Mouse (Mus musculus) neural tube, embryonic 12.5 days (tissue): ENCODE results near the gene Zfp148. TPM values are rescaled to one million over a fixed set of nuclear protein-coding genes. Genes with fewer than 3 reads are reported as not detected.
"Not testable (repeated sequence)": the region's sequence is repeated elsewhere in the genome, so short reads cannot be mapped to it uniquely, and the experiment has no call there.

Experiments
- ATAC-seq: fragments of 200-750 bp; cut with Nextera tagmentation; 2 replicates; pipeline ENCODE4 v1.8.0; 2017; ENCODE audit warnings: low read depth, mild to moderate bottlenecking, moderate TSS enrichment, moderate library complexity; ENCODE audit not compliant: low FRiP score
- H3K27ac ChIP-seq: fragments of 300-500 bp; sonication (generic); 2 replicates; pipeline ENCODE4 v1.5.1; 2016
- H3K27me3 ChIP-seq: fragments of 300-500 bp; sonication (generic); replicated peaks from 2 replicates; pipeline ENCODE4 v1.6.1; 2016; ENCODE audit warnings: mild to moderate bottlenecking
- H3K36me3 ChIP-seq: fragments of 300-500 bp; sonication (generic); 2 replicates; pipeline ENCODE4 v1.6.1; 2016; ENCODE audit warnings: mild to moderate bottlenecking
- H3K4me1 ChIP-seq: fragments of 300-500 bp; sonication (generic); 2 replicates; pipeline ENCODE4 v1.6.1; 2016
- H3K4me2 ChIP-seq: fragments of 300-500 bp; sonication (generic); replicated peaks from 2 replicates; pipeline ENCODE4 v1.6.1; 2016; ENCODE audit warnings: mild to moderate bottlenecking
- H3K4me3 ChIP-seq: fragments of 300-500 bp; sonication (generic); 2 replicates; pipeline ENCODE4 v1.5.1; 2016
- H3K9ac ChIP-seq: fragments of 300-500 bp; sonication (generic); 2 replicates; pipeline ENCODE4 v1.6.1; 2016; ENCODE audit warnings: mild to moderate bottlenecking
- H3K9me3 ChIP-seq: fragments of 300-500 bp; sonication (generic); 2 replicates; pipeline ENCODE4 v1.6.1; 2016; ENCODE audit warnings: mild to moderate bottlenecking
- WGBS: fragments of 180-500 bp; shearing (Covaris S2); methylation state at CpG from one replicate; pipeline ENCODE4 v1.1.7; 2016; 5-methylcytosine and 5-hydroxymethylcytosine counted together
- polyA plus RNA-seq: library from polyadenylated mRNA; unstranded; fragments of >200 nt; fragmentation: Nextera tagmentation; extraction: Ambion mirVana; gene quantifications from 2 replicates; pipeline ENCODE4 v1.2.1, GENCODE M21; 2016

Zfp148 gene
- polyA plus RNA-seq, 1 experiment from 2014 or later = 50.7 TPM

GRCm38 (mm10) chr16:33474381-33474780 lies 93.7 kb downstream of the Zfp148 start:
- H3K4me1 ChIP-seq = no peaks in the 10 kb centered on the region
- peaks cover 39% of the 10 kb centered on the region for H3K36me3 ChIP-seq
- H3K4me2 ChIP-seq = no peak overlapping the region
- H3K27ac ChIP-seq = no peak overlapping the region
- 97% methylated on average over 6 of the region's 6 CpGs for WGBS
- no peaks in the 10 kb centered on the region for H3K27me3 ChIP-seq
- no peaks in the 10 kb centered on the region for H3K9me3 ChIP-seq
- no peak overlapping the region for H3K4me3 ChIP-seq
- no peak for ATAC-seq
- H3K9ac ChIP-seq = no peak overlapping the region

GRCm38 (mm10) chr16:33479926-33480325 lies 99.3 kb downstream of the Zfp148 start:
- H3K4me2 ChIP-seq = no peak overlapping the region
- no peaks in the 10 kb centered on the region for H3K4me1 ChIP-seq
- H3K9ac ChIP-seq = no peak overlapping the region
- H3K36me3 ChIP-seq = peaks cover 43% of the 10 kb centered on the region
- H3K27ac ChIP-seq = no peak overlapping the region
- no peak for ATAC-seq
- no peaks in the 10 kb centered on the region for H3K27me3 ChIP-seq
- no peak overlapping the region for H3K4me3 ChIP-seq
- H3K9me3 ChIP-seq = no peaks in the 10 kb centered on the region

GRCm38 (mm10) chr16:33481148-33481547 lies 100.5 kb downstream of the Zfp148 start:
- no peak for ATAC-seq
- H3K9me3 ChIP-seq = no peaks in the 10 kb centered on the region
- H3K4me2 ChIP-seq = no peak overlapping the region
- WGBS = 91% methylated on average over 2 of the region's 2 CpGs
- no peak overlapping the region for H3K27ac ChIP-seq
- no peaks in the 10 kb centered on the region for H3K27me3 ChIP-seq
- no peak overlapping the region for H3K9ac ChIP-seq
- peaks cover 36% of the 10 kb centered on the region for H3K36me3 ChIP-seq
- H3K4me3 ChIP-seq = no peak overlapping the region
- no peaks in the 10 kb centered on the region for H3K4me1 ChIP-seq

- H3K9me3 ChIP-seq = no peaks in the 10 kb centered on the region
- 95% methylated on average over 3 of the region's 3 CpGs for WGBS
- ATAC-seq = no peak
- H3K4me1 ChIP-seq = no peaks in the 10 kb centered on the region
- no peak overlapping the region for H3K4me2 ChIP-seq
- no peaks in the 10 kb centered on the region for H3K27me3 ChIP-seq
- H3K36me3 ChIP-seq = peaks cover 24% of the 10 kb centered on the region
- H3K27ac ChIP-seq = no peak overlapping the region
- H3K4me3 ChIP-seq = no peak overlapping the region
- H3K9ac ChIP-seq = no peak overlapping the region
Measured at GRCm38 (mm10) chr16:33482309-33482708, 101.7 kb downstream of the Zfp148 start.

- no peak overlapping the region for H3K4me3 ChIP-seq
- no peak for ATAC-seq
- H3K36me3 ChIP-seq = peaks cover 30% of the 10 kb centered on the region
- no peak overlapping the region for H3K27ac ChIP-seq
- no peak overlapping the region for H3K4me2 ChIP-seq
- no peaks in the 10 kb centered on the region for H3K4me1 ChIP-seq
- 90% methylated on average over 4 of the region's 4 CpGs for WGBS
- no peaks in the 10 kb centered on the region for H3K9me3 ChIP-seq
- H3K9ac ChIP-seq = no peak overlapping the region
- H3K27me3 ChIP-seq = no peaks in the 10 kb centered on the region
Measured at GRCm38 (mm10) chr16:33487709-33488108, 107.1 kb downstream of the Zfp148 start.

- no peak for ATAC-seq
- H3K4me2 ChIP-seq = no peak overlapping the region
- H3K9me3 ChIP-seq = no peaks in the 10 kb centered on the region
- H3K36me3 ChIP-seq = peaks cover 30% of the 10 kb centered on the region
- H3K27ac ChIP-seq = no peak overlapping the region
- no peaks in the 10 kb centered on the region for H3K27me3 ChIP-seq
- no peaks in the 10 kb centered on the region for H3K4me1 ChIP-seq
- 90% methylated on average over 4 of the region's 4 CpGs for WGBS
- H3K9ac ChIP-seq = no peak overlapping the region
- H3K4me3 ChIP-seq = no peak overlapping the region
Measured at GRCm38 (mm10) chr16:33494374-33494773, 113.7 kb downstream of the Zfp148 start.

GRCm38 (mm10) chr16:33508082-33508481 lies 127.4 kb downstream of the Zfp148 start:
- H3K4me1 ChIP-seq = no peaks in the 10 kb centered on the region
- H3K4me3 ChIP-seq = no peak overlapping the region
- H3K36me3 ChIP-seq = peaks cover 6% of the 10 kb centered on the region
- H3K9me3 ChIP-seq = no peaks in the 10 kb centered on the region
- H3K9ac ChIP-seq = no peak overlapping the region
- H3K4me2 ChIP-seq = no peak overlapping the region
- no peak for ATAC-seq
- no peaks in the 10 kb centered on the region for H3K27me3 ChIP-seq
- 90% methylated on average over 4 of the region's 4 CpGs for WGBS
- no peak overlapping the region for H3K27ac ChIP-seq

- H3K4me3 ChIP-seq, H3K9ac ChIP-seq, H3K4me2 ChIP-seq, H3K4me1 ChIP-seq, H3K9me3 ChIP-seq, H3K36me3 ChIP-seq, H3K27ac ChIP-seq, H3K27me3 ChIP-seq, ATAC-seq: not testable (repeated sequence)
- 81% methylated on average over 2 of the region's 2 CpGs for WGBS
Measured at GRCm38 (mm10) chr16:33509231-33509630, 128.6 kb downstream of the Zfp148 start.

- 92% methylated on average over 4 of the region's 4 CpGs for WGBS
- not testable (repeated sequence) for H3K9me3 ChIP-seq, H3K9ac ChIP-seq, H3K4me1 ChIP-seq, H3K27ac ChIP-seq, H3K36me3 ChIP-seq, ATAC-seq, H3K4me2 ChIP-seq, H3K4me3 ChIP-seq, H3K27me3 ChIP-seq
Measured at GRCm38 (mm10) chr16:33510856-33511255, 130.2 kb downstream of the Zfp148 start.

GRCm38 (mm10) chr16:33512555-33512954 lies 131.9 kb downstream of the Zfp148 start:
- Histone ChIP-seq H3K27me3 (no peaks in the 10 kb centered on the region), H3K9me3 (no peaks in the 10 kb centered on the region), H3K27ac (no peak overlapping the region), H3K4me1 (peaks cover 10% of the 10 kb centered on the region), H3K9ac (no peak overlapping the region), H3K36me3 (no peaks in the 10 kb centered on the region), H3K4me2 (no peak overlapping the region), H3K4me3 (no peak overlapping the region)
- ATAC-seq = no peak
- 86% methylated on average over 6 of the region's 6 CpGs for WGBS

- Histone ChIP-seq H3K27ac (no peak within 1 kb of the TSS), H3K4me2 (peak within 1 kb of the TSS; percentile 68)
- 4% methylated on average over 27 of the region's 27 CpGs for WGBS
Measured at GRCm38 (mm10) chr16:33516807-33517565, 136.3 kb downstream of the Zfp148 start, which contains the start of gene Slc12a8. Gene Slc12a8, plus strand, starts transcription at chr16:33517328.

GRCm38 (mm10) chr16:33517627-33518026 lies 137.0 kb downstream of the Zfp148 start:
- ATAC-seq = no peak
- Histone ChIP-seq H3K9me3 (no peaks in the 10 kb centered on the region), H3K9ac (peak overlapping the region; percentile 45; the same call in 1 of the 2 replicates), H3K27ac (no peak overlapping the region), H3K4me3 (no peak overlapping the region), H3K36me3 (no peaks in the 10 kb centered on the region), H3K4me2 (peak overlapping the region; percentile 68), H3K27me3 (no peaks in the 10 kb centered on the region), H3K4me1 (peaks cover 10% of the 10 kb centered on the region)
- WGBS = 30% methylated on average over 4 of the region's 4 CpGs

More at GRCm38 (mm10) chr16:33516807-33517565, 136.3 kb downstream of the Zfp148 start, which contains the start of gene Slc12a8:
- Histone ChIP-seq H3K27me3 (no peaks in the 10 kb centered on the region), H3K4me1 (peaks cover 10% of the 10 kb centered on the region), H3K9ac (peak within 1 kb of the TSS; percentile 45; the same call in 1 of the 2 replicates), H3K4me3 (peak within 1 kb of the TSS; percentile 31), H3K36me3 (no peaks in the 10 kb centered on the region), H3K9me3 (no peaks in the 10 kb centered on the region)
- ATAC-seq = peak; percentile 33; the same call in 1 of the 2 replicates

GRCm38 (mm10) chr16:33518236-33518635 lies 137.6 kb downstream of the Zfp148 start:
- H3K4me2 ChIP-seq = no peak overlapping the region
- no peak overlapping the region for H3K27ac ChIP-seq
- H3K9me3 ChIP-seq = no peaks in the 10 kb centered on the region
- H3K27me3 ChIP-seq = no peaks in the 10 kb centered on the region
- H3K4me3 ChIP-seq = no peak overlapping the region
- H3K36me3 ChIP-seq = no peaks in the 10 kb centered on the region
- WGBS = 83% methylated on average over 7 of the region's 7 CpGs
- no peak overlapping the region for H3K9ac ChIP-seq
- no peak for ATAC-seq
- peaks cover 10% of the 10 kb centered on the region for H3K4me1 ChIP-seq
